Mouse (Mus musculus) olfactory bulb, adult 2 months (tissue): ENCODE data around the gene Sema3a. TPM values are rescaled to one million over a fixed set of nuclear protein-coding genes. Genes with fewer than 3 reads are reported as not detected.

Source experiments
- H3K27ac ChIP-seq: fragments of 200-500 bp; 2 replicates; pipeline ENCODE4 v1.5.1; 2012; ENCODE audit warnings: low read depth, low read length; ENCODE audit not compliant: insufficient read depth
- H3K4me1 ChIP-seq: fragments of 200-500 bp; 2 replicates; pipeline ENCODE4 v1.6.1; 2012; ENCODE audit warnings: low read length; ENCODE audit not compliant: control insufficient read depth, insufficient read depth
- H3K4me3 ChIP-seq: fragments of 200-500 bp; 2 replicates; pipeline ENCODE4 v1.5.1; 2012; ENCODE audit warnings: mild to moderate bottlenecking, low read depth, low read length, moderate library complexity; ENCODE audit not compliant: insufficient read depth
- CTCF ChIP-seq: fragments of 200-500 bp; IDR thresholded peaks from 2 replicates; pipeline ENCODE4 v1.5.1; 2012; ENCODE audit warnings: low read depth, mild to moderate bottlenecking, low read length, moderate library complexity; ENCODE audit not compliant: insufficient read depth
- POLR2A ChIP-seq: fragments of 200-500 bp; IDR thresholded peaks from 2 replicates; pipeline ENCODE4 v1.6.1; 2012; ENCODE audit warnings: mild to moderate bottlenecking, low read depth, low read length, moderate library complexity; ENCODE audit not compliant: insufficient read depth
- WGBS: fragments of 180-500 bp; shearing (Covaris S2); methylation state at CpG from one replicate; pipeline ENCODE4 v1.1.7; 2018; 5-methylcytosine and 5-hydroxymethylcytosine counted together
- polyA plus RNA-seq: library from polyadenylated mRNA; stranded (reverse); fragments of >200 nt; gene quantifications from 2 replicates; pipeline ENCODE4 v1.2.4, GENCODE M21; 2012; ENCODE audit warnings: low replicate concordance; ENCODE audit not compliant: missing spikeins, insufficient read depth, insufficient read length

The Sema3a gene
- polyA plus RNA-seq, 1 experiment, result not detected

DNA sequence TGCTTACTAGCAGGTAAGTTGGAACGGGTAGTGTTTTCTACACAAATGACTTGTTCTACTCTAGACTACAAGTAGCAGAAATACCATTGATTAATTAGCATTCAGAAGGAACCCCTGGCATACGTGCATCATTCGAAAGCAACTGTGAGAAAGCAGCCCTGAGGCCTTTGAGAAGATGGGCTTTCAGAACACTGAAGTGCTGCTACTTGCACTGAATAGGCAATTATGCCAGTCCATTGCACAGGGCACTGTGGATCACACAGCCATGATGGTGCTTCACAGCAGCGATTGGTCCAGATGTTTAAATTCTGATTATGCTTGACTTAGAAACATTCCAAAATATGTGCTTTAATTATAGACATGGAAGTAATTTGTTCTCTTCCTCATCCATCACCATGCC, 187.5 kb downstream of the Sema3a start:
- TF ChIP-seq POLR2A (no peak), CTCF (no peak)
- 38% methylated on average over 4 of the region's 4 CpGs for WGBS
- H3K27ac ChIP-seq, result no peak overlapping the region

DNA sequence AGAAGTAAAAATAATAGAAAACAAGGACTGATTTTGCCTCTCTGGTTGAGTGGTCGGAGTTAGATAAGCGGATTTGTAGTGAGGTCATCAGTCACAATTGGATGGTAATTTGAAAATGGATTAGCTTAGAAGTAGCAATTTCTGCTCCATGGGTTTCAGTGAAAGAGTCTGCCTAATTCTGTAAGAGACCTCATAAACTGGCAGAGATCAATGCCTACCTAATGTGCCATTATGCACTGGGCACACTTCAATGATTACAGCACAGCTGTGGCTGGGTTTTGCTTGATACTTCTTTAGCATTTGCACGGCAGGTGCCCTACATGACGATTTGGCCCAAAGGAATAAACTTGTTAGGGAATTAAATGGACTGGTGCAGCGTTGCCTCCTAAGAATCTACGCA, 188.8 kb downstream of the Sema3a start:
- no peaks in the 10 kb centered on the region for H3K4me1 ChIP-seq
- no peak overlapping the region for H3K27ac ChIP-seq
- H3K4me3 ChIP-seq, result no peak overlapping the region
- 48% methylated on average over 6 of the region's 6 CpGs for WGBS
- TF ChIP-seq POLR2A (no peak), CTCF (no peak)

More for the DNA sequence above, 187.5 kb downstream of the Sema3a start:
- no peak overlapping the region for H3K4me3 ChIP-seq
- H3K4me1 ChIP-seq, result no peaks in the 10 kb centered on the region

DNA sequence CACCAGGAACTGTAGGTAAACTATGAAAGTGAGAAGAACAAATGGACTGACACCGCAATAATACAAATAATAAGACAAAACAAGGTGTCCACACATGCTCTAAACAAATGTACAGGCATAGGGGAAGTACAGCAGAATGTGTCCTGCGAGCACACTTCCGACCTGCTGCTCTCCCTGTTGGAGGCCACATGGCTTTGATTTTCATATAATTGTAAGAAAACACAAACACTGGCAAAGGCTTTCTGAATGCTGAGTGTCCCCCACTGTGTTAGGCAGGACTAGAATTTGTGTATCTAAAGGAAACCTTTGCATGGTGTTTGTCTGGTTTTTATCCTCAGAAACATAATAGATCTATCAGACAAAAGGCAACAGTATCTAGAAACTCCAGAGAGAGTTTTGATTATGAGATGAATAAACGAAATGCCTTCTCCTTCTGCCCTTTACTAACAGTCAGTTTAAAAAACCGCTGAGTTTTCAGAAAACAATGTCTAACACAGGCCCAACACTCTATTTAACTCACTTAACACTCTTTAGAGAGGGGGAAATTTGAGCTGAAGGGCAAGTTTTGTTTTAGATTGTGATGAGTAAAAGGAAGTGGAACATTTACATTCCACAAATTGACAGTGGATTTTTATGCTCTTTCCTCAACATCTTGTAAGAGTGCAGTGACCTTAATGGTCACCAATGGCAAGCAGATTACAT, 193.7 kb downstream of the Sema3a start:
- Histone ChIP-seq H3K4me1 (no peaks in the 10 kb centered on the region), H3K27ac (no peak overlapping the region), H3K4me3 (no peak overlapping the region)
- no peak for TF ChIP-seq POLR2A
- no peak for TF ChIP-seq CTCF
- whole genome bisulfite sequencing, result 69% methylated on average over 5 of the region's 5 CpGs

DNA sequence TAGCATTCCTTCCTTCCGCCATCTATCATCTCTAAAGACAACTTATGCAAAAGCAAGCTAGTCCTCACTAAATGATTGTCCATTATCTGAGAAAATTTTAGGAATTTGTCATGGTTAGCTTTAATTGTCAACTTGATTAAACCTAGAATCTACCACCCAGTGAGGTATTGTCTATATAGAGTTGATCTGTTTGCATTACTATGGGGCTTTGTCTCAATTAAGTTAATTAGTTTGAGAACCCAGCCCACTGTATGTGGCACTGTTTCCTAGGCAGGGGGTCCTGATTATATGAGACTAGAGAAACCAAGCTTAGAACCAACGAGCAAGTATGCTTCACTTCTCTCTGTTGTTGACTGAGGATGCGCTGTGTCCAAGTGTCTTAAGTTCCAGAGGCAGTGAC, 194.9 kb downstream of the Sema3a start:
- Histone ChIP-seq H3K4me1 (no peaks in the 10 kb centered on the region), H3K4me3 (no peak overlapping the region), H3K27ac (no peak overlapping the region)
- TF ChIP-seq POLR2A, result no peak
- TF ChIP-seq CTCF, result no peak
- WGBS, result 78% methylated on average over 3 of the region's 3 CpGs

DNA sequence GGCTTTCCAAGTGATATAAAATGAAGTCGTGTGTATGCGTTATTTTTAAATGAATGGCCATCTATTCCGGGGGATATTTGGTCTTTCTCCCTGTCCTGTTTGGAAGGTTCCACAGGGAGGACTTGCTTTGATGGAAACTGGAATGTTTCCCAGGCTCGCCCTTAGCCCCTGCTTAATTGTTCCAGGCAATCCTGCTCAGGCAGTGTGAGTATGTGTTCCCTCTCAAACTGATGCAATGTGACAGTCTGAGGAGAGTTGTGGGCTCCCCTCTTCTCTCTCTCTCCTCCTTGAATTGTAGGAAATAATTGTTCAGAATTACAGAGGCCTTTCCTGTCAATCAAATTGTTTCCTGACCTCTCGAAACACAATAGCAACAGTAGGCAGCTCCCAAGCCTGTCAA, 202.1 kb downstream of the Sema3a start:
- TF ChIP-seq POLR2A, result no peak
- TF ChIP-seq CTCF, result no peak
- 55% methylated on average over 5 of the region's 5 CpGs for WGBS
- no peak overlapping the region for H3K27ac ChIP-seq
- H3K4me3 ChIP-seq, result no peak overlapping the region
- no peaks in the 10 kb centered on the region for H3K4me1 ChIP-seq

DNA sequence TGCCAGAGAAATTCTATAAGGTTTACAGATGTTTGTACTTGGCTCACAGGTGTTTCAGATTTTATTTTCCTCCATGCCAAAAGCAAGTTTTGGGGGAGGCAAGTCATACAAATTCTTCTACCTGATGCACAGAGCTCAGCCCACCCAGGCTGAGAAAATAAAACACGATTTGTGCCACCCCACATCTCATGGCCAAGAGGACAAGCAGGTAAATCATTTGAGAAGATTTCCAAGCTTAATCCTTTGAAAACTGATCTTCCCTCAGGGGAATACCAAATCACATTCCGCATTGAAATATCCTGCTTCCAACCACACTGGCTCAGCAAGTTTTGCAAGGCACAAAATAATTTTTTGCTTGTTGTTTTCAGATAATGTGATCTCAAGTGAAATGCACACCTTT, 206.2 kb downstream of the Sema3a start:
- TF ChIP-seq POLR2A (no peak), CTCF (no peak)
- Histone ChIP-seq H3K4me1 (no peaks in the 10 kb centered on the region), H3K27ac (no peak overlapping the region), H3K4me3 (no peak overlapping the region)
- WGBS, result 76% methylated on average over 2 of the region's 2 CpGs

DNA sequence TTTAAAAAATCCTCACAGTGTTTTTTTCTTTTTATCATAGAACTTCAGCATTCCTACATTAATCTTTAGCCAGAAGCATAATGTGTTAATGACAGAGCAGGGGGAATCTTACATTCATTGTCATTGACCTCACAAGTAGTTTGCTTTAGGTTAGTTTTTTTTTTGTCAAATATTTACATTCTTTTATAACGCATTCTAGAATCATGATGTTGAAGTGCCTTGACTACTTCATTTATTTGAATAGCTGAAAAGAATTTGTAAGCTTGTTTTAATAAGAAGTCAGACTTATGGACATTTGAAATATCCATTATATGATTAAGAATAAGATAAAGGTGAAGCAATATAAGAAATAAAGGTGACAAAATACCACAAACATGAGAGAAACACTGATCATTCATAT, 212.5 kb downstream of the Sema3a start:
- H3K4me3 ChIP-seq, result no peak overlapping the region
- no peaks in the 10 kb centered on the region for H3K4me1 ChIP-seq
- no peak overlapping the region for H3K27ac ChIP-seq
- WGBS, result 87% methylated on average over 1 of the region's 1 CpGs
- TF ChIP-seq CTCF, result no peak
- no peak for TF ChIP-seq POLR2A

DNA sequence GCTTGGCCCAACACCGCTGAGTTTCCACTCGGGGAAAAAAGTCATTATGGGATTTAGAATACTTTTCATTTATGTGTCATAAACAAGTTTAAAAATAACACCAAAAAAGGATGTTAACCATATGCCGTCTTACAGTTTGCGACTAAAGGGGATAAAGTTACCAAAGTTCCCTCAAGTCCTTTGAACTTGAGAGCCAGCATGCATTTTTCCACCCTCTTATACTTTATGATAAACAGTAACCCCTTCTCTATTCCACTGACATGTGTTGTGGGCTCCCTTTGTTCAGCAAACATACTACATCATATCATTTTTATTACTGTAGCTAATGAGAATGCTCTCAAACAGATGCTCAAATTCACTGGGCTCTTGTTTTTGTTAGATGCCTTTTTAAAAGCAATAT, 221.9 kb downstream of the Sema3a start:
- TF ChIP-seq POLR2A (no peak), CTCF (no peak)
- Histone ChIP-seq H3K27ac (no peak overlapping the region), H3K4me3 (no peak overlapping the region), H3K4me1 (no peaks in the 10 kb centered on the region)
- WGBS, result 82% methylated on average over 4 of the region's 4 CpGs

DNA sequence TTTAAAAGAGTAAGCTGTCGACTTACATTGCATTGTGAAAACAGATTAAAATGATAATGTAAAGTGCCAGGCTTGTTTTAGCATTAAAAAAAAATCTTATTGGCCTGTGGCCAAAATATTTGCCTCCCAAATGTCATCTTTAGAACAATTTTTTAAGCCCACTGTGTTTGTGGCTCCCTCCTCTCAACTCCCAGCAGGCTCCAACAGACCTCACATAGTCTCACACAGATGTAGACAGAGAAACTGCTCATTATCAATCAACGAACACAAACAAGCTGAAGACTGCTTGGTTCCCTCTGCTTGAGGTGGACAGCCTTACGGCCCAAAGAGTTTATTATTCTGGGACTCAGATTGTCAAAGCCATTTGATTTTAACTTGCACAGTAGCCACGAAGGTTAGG, 226.4 kb downstream of the Sema3a start:
- TF ChIP-seq POLR2A (no peak), CTCF (no peak)
- WGBS, result 67% methylated on average over 4 of the region's 4 CpGs
- Histone ChIP-seq H3K4me3 (no peak overlapping the region), H3K27ac (no peak overlapping the region), H3K4me1 (no peaks in the 10 kb centered on the region)
